Mouse (Mus musculus): ENCODE results near the gene Apba2. TPM values are rescaled to one million over a fixed set of nuclear protein-coding genes. Genes with fewer than 3 reads are reported as not detected.

Gene Apba2
- polyA plus RNA-seq, 1 experiment from 2014 or later: 1.4 TPM

DNA sequence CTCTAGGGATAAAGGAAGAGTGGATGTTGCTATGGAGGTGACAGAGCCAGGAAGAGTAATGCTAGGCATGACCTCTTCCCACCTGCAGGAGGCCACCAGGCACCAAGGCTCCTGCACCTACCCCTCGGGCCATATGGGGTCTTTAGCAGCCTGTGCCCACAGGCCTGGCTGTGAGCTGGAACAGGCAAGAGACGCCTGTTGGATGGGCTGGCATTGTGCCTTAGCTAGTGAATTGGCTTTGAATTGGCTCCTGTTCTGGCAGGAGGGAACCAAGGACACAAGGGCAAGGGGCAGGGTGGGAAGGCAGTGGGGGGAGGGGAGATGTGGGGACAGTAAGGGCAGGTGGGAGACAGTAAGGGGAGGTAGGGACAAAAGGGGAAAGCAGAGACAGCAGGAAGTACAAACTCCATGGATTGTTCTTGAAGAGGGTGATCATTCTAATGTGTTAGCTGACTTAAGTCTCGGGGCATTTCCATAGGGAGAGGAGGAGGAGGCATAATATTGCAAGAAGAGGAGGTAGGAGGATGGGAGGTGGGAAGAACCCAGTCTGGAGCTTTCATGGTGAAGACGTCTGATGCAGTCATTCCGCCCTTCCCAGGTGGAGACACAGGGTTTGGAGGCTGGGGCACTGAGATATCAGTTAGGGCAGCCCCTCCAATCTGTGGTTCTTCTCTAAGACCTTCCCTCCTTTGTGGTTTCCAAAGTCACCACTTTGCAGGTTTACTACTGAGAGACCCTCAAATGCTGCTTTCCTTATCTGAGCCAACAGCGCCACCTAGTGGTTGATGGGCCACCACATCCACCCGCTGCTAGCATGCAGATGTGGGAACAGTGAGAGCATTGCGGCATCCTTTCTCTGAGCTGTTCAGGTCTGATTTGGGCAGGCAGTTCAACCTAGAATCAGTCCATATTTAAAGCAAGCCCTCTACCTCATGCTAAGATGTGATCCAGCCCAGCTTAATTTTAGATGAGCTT lies 240.1 kb downstream of the Apba2 start:
- 24% methylated on average over 8 of the region's 8 CpGs for WGBS
- Histone ChIP-seq H3K4me1 (replicated peaks) (no peaks in the 10 kb centered on the region), H3K9ac (no peak overlapping the region), H3K4me3 (no peak overlapping the region), H3K36me3 (no peaks in the 10 kb centered on the region), H3K9me3 (replicated peaks) (no peaks in the 10 kb centered on the region), H3K27me3 (peaks cover 9% of the 10 kb centered on the region), H3K4me2 (no peak overlapping the region), H3K27ac (no peak overlapping the region)
- ATAC-seq (replicated peaks; ENCODE audit: insufficient number of reproducible peaks, insufficient read depth, low FRiP score, low read depth): no peak

DNA sequence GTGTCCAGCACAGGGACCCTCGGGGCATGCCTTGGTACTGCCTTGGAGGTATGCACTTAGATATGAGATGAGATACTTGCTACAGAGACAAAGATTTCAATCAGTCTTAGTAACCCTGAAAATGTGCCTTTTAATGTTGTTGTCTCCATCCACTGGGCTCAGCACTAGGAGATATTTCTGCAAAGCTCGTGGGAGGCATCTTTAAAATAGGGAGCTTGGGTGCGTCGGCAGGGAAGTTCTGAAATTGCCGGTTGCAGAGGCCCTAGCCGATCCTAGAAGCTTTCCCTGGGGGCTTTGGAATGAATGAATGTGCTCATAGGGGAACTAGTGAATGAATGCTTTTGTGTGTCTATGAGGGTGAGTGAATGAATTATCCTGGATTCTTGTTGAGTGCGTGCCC lies 242.1 kb downstream of the Apba2 start:
- Histone ChIP-seq H3K4me2 (no peak overlapping the region), H3K27ac (no peak overlapping the region), H3K9ac (no peak overlapping the region), H3K4me1 (replicated peaks) (no peaks in the 10 kb centered on the region), H3K27me3 (peaks cover 9% of the 10 kb centered on the region), H3K9me3 (replicated peaks) (no peaks in the 10 kb centered on the region), H3K4me3 (no peak overlapping the region), H3K36me3 (no peaks in the 10 kb centered on the region)
- ATAC-seq (replicated peaks; ENCODE audit: insufficient number of reproducible peaks, insufficient read depth, low FRiP score, low read depth): no peak
- 82% methylated on average over 7 of the region's 7 CpGs for WGBS

DNA sequence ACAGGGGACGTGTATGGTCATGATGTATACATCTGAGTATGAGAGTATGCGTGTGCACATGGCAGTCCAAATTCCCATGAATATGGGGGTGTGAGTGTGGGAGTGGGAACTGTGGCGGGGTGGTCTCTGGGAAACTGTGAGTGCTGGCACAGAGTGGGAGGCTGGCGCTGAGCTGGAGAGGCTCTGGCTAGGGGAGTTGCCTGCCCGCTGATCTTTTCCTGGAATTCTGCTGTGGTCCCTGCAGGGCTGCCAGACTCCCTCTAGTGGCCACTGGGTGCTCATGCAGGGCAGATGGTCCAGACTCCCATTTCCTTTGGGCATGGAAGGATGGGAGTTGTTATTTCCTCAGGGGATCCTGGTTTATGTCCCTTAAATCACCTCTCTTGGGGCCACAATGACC lies 250.0 kb downstream of the Apba2 start:
- WGBS: 25% methylated on average over 5 of the region's 5 CpGs
- peak; percentile 31; the same call in 1 of the 2 replicates for ATAC-seq (replicated peaks; ENCODE audit: insufficient number of reproducible peaks, insufficient read depth, low FRiP score, low read depth)
- Histone ChIP-seq H3K4me1 (replicated peaks) (no peaks in the 10 kb centered on the region), H3K9ac (no peak overlapping the region), H3K27me3 (no peaks in the 10 kb centered on the region), H3K36me3 (no peaks in the 10 kb centered on the region), H3K4me2 (no peak overlapping the region), H3K4me3 (no peak overlapping the region), H3K27ac (no peak overlapping the region), H3K9me3 (replicated peaks) (no peaks in the 10 kb centered on the region)

DNA sequence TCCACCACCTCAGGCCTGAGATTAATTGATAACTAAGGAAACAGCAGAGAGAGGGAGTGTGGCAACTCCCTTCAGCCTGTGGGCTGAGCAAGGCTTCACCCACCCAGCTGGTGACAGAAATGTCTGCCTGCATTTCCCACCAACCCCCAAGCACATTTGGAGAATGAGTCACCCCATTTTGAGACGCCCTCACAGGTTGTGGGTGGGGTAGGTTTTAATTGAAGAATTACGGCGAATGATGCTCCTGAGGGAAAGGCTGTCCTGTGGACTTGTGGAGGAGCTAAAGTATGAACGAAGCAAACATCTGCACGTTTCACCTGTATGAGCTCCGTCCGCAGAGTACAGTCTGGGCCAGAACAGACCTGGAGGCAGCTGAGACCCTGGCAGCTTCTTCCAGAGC lies 250.6 kb downstream of the Apba2 start:
- H3K4me1 ChIP-seq (replicated peaks): no peaks in the 10 kb centered on the region
- no peaks in the 10 kb centered on the region for H3K9me3 ChIP-seq (replicated peaks)
- ATAC-seq (replicated peaks; ENCODE audit: insufficient number of reproducible peaks, insufficient read depth, low FRiP score, low read depth): no peak
- 84% methylated on average over 7 of the region's 7 CpGs for WGBS
- H3K9ac ChIP-seq: no peak overlapping the region
- no peaks in the 10 kb centered on the region for H3K27me3 ChIP-seq
- H3K27ac ChIP-seq: no peak overlapping the region
- H3K4me2 ChIP-seq: no peak overlapping the region
- H3K4me3 ChIP-seq: no peak overlapping the region
- no peaks in the 10 kb centered on the region for H3K36me3 ChIP-seq

DNA sequence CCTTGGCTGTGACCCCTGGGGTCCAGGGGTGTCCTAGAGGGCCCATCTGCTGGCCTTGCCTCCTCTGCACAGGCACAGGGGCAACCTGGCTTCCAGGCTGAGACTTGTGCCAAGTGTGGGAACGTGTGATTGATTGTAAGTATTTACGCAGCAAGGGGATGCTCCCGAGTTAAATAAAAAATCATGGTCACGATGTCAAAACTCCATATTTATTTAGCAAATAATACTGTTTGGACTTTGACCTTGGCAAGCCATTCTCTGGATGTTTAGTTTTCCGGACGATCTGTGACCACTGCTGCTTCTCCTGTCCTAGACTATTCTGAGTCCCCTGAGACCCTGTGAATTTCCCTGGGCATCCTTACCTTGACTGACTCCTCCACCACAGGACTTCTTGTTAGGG lies 252.2 kb downstream of the Apba2 start:
- Histone ChIP-seq H3K4me1 (replicated peaks) (no peaks in the 10 kb centered on the region), H3K27me3 (no peaks in the 10 kb centered on the region), H3K27ac (no peak overlapping the region), H3K9me3 (replicated peaks) (no peaks in the 10 kb centered on the region), H3K4me3 (no peak overlapping the region), H3K36me3 (no peaks in the 10 kb centered on the region), H3K4me2 (no peak overlapping the region), H3K9ac (no peak overlapping the region)
- ATAC-seq (replicated peaks; ENCODE audit: insufficient number of reproducible peaks, insufficient read depth, low FRiP score, low read depth): no peak
- WGBS: 70% methylated on average over 6 of the region's 6 CpGs

DNA sequence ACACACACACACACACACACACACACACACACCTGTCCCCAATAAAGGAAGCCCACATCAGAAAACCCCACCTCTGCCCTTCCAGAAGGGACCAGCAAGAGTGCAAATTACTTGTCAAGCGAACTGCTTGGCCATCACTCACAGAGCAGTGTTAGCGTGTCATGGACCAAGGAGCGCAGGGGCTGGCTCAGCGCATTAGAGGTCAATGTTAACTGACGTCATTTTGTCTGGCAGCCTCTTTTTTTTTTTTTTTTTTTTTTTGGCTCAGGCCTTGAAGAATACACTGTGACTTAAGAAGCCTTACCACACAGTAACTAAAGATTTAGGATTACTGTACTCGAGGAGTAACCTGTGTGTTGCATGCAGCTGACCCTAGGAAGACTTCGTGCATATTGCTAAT lies 252.7 kb downstream of the Apba2 start:
- Histone ChIP-seq H3K36me3 (no peaks in the 10 kb centered on the region), H3K27me3 (no peaks in the 10 kb centered on the region), H3K4me3 (no peak overlapping the region), H3K9me3 (replicated peaks) (no peaks in the 10 kb centered on the region), H3K4me2 (no peak overlapping the region), H3K27ac (no peak overlapping the region), H3K4me1 (replicated peaks) (no peaks in the 10 kb centered on the region), H3K9ac (no peak overlapping the region)
- 66% methylated on average over 7 of the region's 7 CpGs for WGBS
- no peak for ATAC-seq (replicated peaks; ENCODE audit: insufficient number of reproducible peaks, insufficient read depth, low FRiP score, low read depth)

DNA sequence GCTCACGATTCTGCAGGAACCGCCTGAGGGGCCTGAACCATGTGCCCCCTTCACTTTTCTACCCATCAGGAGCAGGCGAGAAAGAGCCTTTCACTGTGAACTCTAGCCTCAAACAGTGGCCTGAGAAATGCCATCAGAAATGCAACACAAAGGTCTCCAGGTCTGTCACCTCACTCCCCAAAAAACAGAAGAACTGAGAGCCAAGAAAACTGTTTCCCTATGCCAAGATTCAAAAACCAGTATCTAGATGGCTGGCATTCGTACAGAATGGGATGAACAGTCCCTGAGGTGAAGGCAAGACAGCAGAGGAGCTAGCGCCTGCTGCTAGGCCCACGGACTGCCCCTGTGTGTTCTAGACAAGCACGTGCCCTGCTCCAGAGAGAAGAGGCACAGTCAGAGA lies 253.6 kb downstream of the Apba2 start:
- Histone ChIP-seq H3K9me3 (replicated peaks) (no peaks in the 10 kb centered on the region), H3K4me1 (replicated peaks) (no peaks in the 10 kb centered on the region), H3K27ac (no peak overlapping the region), H3K4me3 (no peak overlapping the region), H3K27me3 (no peaks in the 10 kb centered on the region), H3K4me2 (no peak overlapping the region), H3K36me3 (no peaks in the 10 kb centered on the region), H3K9ac (no peak overlapping the region)
- 80% methylated on average over 7 of the region's 7 CpGs for WGBS
- no peak for ATAC-seq (replicated peaks; ENCODE audit: insufficient number of reproducible peaks, insufficient read depth, low FRiP score, low read depth)

DNA sequence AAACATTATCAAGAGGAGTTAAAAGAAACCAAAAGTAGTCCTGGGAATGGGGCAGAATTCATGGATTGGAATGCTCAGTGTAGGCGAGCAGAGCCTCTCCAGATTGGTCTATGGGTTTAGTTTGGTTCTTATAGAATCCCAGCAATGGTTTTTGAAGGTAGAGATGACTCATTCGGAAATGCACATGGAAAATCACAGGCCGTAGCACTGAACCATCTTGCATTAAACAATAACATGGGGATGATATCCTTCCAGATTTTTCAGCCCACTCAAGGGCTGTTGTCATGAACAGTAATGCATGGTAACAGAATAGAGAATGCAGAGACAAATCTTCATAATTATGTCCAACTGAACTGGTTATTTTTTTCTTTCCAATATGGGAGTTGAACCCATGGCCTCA lies 264.1 kb downstream of the Apba2 start:
- H3K4me2 ChIP-seq: no peak overlapping the region
- no peak for ATAC-seq (replicated peaks; ENCODE audit: insufficient number of reproducible peaks, insufficient read depth, low FRiP score, low read depth)

DNA sequence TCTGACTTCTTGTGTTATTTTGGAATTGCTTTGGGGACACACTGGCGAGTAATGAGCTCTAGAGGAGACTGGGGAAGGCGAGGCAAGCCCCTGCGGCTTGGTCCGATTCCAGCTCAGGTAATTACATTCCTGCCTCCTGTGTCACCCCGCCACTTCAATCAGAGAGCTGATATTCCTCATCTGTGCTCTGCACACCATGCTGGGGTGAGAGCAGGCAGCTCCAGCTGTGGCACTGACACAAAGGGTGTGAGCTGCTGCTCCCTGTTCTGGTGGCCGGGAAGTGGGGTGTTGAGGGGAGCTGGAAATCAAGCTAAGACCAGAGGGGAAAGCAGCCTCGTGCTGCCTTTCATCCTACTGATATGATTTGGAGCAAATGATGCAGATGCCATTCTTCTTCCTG lies 268.3 kb downstream of the Apba2 start:
- no peak for ATAC-seq (replicated peaks; ENCODE audit: insufficient number of reproducible peaks, insufficient read depth, low FRiP score, low read depth)
- no peaks in the 10 kb centered on the region for H3K4me1 ChIP-seq (replicated peaks)
- H3K9me3 ChIP-seq (replicated peaks): no peaks in the 10 kb centered on the region
- no peaks in the 10 kb centered on the region for H3K36me3 ChIP-seq
- H3K27ac ChIP-seq: no peak overlapping the region
- H3K4me2 ChIP-seq: no peak overlapping the region
- no peak overlapping the region for H3K4me3 ChIP-seq
- H3K27me3 ChIP-seq: no peaks in the 10 kb centered on the region
- H3K9ac ChIP-seq: no peak overlapping the region
- WGBS: 41% methylated on average over 7 of the region's 7 CpGs

More for the DNA sequence above, 264.1 kb downstream of the Apba2 start:
- no peak overlapping the region for H3K9ac ChIP-seq
- H3K4me1 ChIP-seq (replicated peaks): no peaks in the 10 kb centered on the region
- no peak overlapping the region for H3K4me3 ChIP-seq
- no peaks in the 10 kb centered on the region for H3K9me3 ChIP-seq (replicated peaks)
- WGBS: 76% methylated on average over 3 of the region's 3 CpGs
- no peaks in the 10 kb centered on the region for H3K36me3 ChIP-seq
- no peak overlapping the region for H3K27ac ChIP-seq
- H3K27me3 ChIP-seq: no peaks in the 10 kb centered on the region

DNA sequence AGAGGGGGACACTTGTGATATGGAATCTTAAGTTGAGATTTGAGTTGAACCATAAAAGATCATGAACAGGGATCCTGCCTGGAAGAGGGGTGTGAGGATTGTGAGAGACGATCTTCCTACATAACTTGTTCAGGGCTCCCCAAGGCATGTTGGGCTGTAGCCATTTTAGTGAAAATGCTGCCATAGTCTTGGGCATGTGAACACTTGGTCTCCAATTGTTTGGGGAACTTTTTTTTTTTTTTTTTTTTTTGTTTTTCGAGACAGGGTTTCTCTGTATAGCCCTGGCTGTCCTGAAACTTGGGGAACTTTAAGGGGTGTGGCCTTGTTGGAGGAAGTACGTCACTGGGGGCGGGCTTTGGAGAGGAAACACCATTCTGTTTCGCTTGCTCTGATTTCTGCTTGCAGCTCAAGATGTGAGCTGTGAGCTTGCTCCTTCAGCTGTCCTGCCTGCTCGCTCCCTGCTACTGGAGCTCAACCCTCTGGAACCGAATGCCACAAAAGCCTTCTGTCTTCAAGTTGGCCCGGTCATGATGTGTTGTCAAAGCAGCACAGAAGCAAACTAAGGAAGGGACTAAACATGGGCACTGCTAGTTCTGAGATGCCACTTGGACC lies 269.4 kb downstream of the Apba2 start:
- no peak for ATAC-seq (replicated peaks; ENCODE audit: insufficient number of reproducible peaks, insufficient read depth, low FRiP score, low read depth)

DNA sequence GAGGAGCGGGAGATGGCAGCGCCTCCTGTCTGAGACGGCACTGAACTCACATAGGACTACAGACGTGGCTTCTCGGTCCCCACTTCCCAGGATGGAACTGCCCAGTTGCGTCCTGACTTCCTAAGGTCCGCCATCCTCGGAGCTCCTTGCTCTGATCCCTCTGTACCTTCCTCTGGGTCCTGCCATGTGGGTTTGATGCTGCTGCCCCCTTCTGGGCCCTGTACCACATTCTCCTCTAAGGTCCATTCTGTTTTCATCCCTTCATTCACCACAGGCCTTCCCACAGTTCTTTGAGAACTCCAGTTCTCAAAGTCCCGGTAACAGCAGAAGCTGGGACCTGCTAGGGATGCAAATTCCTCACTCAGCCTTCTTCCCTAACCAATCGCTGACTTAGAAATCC lies 272.0 kb downstream of the Apba2 start:
- Histone ChIP-seq H3K4me1 (replicated peaks) (no peaks in the 10 kb centered on the region), H3K4me3 (no peak overlapping the region), H3K9ac (no peak overlapping the region), H3K36me3 (no peaks in the 10 kb centered on the region), H3K4me2 (no peak overlapping the region), H3K27ac (no peak overlapping the region), H3K27me3 (no peaks in the 10 kb centered on the region), H3K9me3 (replicated peaks) (no peaks in the 10 kb centered on the region)
- ATAC-seq (replicated peaks; ENCODE audit: insufficient number of reproducible peaks, insufficient read depth, low FRiP score, low read depth): no peak
- 38% methylated on average over 10 of the region's 10 CpGs for WGBS

More for the DNA sequence above, 269.4 kb downstream of the Apba2 start:
- no peak overlapping the region for H3K9ac ChIP-seq
- no peaks in the 10 kb centered on the region for H3K4me1 ChIP-seq (replicated peaks)
- no peak overlapping the region for H3K4me2 ChIP-seq
- no peak overlapping the region for H3K4me3 ChIP-seq
- H3K9me3 ChIP-seq (replicated peaks): no peaks in the 10 kb centered on the region
- no peaks in the 10 kb centered on the region for H3K36me3 ChIP-seq
- H3K27me3 ChIP-seq: no peaks in the 10 kb centered on the region
- H3K27ac ChIP-seq: no peak overlapping the region
- 70% methylated on average over 8 of the region's 8 CpGs for WGBS

All from heart, embryonic 15.5 days (tissue).